Mouse (Mus musculus): ENCODE results near the gene Arsb. TPM values are rescaled to one million over a fixed set of nuclear protein-coding genes. Genes with fewer than 3 reads are reported as not detected.

Gene Arsb
- polyA plus RNA-seq, 1 experiment from 2014 or later: 11.2 TPM

DNA sequence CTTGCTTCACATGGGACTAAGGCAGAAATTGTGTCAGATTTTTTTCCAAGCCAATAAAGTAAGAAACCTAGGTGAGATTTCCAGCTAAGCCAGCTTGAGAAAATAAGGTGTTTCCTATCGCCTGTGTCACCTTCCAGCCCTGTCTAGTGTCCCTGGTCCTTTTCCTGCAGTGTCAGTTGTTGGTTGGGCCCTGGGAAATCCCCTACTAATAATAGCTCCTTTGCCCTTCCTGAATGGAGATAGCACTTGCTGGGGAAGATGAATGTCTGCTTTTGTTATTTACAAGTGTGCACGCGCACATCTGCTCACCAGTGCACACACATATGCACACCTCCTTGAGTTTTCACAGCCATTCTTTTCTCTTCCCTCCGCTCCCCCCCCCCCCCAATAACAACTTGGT lies 217.8 kb downstream of the Arsb start:
- 64% methylated on average over 3 of the region's 4 CpGs for WGBS
- H3K9ac ChIP-seq: no peak overlapping the region
- H3K27me3 ChIP-seq (replicated peaks): no peaks in the 10 kb centered on the region
- no peak overlapping the region for H3K4me3 ChIP-seq (replicated peaks)
- 0 out of 2 replicates have a peak, but pooled peaks cover 3% of the 10 kb centered on the region for H3K4me1 ChIP-seq (replicated peaks)
- no peak overlapping the region for H3K27ac ChIP-seq
- 0 out of 2 replicates have a peak, but pooled peaks have one; percentile 17 for ATAC-seq
- H3K36me3 ChIP-seq: no peaks in the 10 kb centered on the region
- no peaks in the 10 kb centered on the region for H3K9me3 ChIP-seq
- H3K4me2 ChIP-seq (replicated peaks): no peak overlapping the region

DNA sequence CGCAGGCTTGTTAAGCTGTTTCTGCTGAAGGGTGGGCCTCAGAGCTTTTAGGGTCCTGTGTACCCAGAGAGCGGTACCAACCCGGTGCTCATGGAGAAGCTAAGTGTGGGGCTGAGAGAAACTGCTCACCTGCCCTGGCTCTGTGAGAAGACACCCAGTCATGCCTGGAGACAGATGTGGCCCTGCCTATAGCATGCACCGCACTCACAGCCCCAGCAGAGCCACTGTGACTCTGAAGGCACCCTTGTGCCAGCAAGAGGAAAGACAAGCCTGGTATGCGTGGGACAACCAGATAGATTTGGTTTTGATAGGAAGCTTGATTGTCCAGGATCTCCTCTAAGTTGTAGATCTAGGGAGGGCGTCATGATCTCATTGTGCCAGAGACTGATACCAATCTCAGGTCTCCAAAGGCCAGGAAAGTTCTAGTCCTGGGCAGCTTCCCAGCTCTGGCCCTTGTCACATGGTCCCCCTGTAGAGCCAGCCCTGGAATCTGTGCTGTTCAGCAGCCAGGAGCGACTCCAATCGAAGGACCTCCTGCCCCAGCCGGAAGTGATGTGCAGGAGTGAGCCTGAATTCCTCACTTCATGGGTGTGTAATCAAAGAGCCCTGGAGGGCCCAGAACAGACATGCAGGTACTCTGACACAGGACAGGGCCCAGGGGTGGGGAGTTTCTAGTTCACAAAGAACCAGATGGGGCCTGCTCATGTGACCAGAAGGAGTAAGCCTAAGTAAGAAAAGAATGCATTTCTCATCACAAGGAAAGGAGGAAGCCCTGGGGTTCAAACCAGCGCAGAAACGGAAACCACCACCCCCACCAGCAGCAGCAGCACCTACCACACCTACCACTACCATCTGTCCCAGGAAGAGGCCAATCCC lies 218.5 kb downstream of the Arsb start:
- no peak for ATAC-seq
- H3K27ac ChIP-seq: no peak overlapping the region
- no peaks in the 10 kb centered on the region for H3K27me3 ChIP-seq (replicated peaks)
- H3K4me2 ChIP-seq (replicated peaks): no peak overlapping the region
- no peak overlapping the region for H3K9ac ChIP-seq
- no peaks in the 10 kb centered on the region for H3K36me3 ChIP-seq
- no peak overlapping the region for H3K4me3 ChIP-seq (replicated peaks)
- 0 out of 2 replicates have a peak, but pooled peaks cover 3% of the 10 kb centered on the region for H3K4me1 ChIP-seq (replicated peaks)
- H3K9me3 ChIP-seq: no peaks in the 10 kb centered on the region
- 72% methylated on average over 11 of the region's 11 CpGs for WGBS

DNA sequence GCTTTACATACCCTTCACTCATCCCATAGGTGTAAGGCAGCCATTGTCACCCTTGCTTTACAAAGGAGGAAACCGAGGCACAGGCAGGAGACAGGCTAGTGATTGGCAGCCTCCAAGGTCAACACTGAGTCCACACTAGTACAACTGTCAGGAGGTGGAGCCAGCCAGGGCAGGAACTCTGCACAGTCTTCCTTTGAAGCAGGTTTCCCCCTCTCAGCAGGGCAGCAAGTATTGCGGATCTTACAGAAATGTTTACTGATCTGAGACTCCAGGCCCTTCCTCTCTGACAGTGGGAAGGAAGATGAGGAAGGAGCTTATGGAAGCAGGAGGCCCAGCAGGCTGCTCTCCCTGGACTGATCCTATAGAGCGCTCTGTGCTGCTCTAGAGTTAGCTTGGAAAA lies 219.4 kb downstream of the Arsb start:
- Histone ChIP-seq H3K4me1 (replicated peaks) (0 out of 2 replicates have a peak, but pooled peaks cover 3% of the 10 kb centered on the region), H3K9ac (no peak overlapping the region), H3K4me2 (replicated peaks) (no peak overlapping the region), H3K4me3 (replicated peaks) (no peak overlapping the region), H3K36me3 (no peaks in the 10 kb centered on the region), H3K9me3 (no peaks in the 10 kb centered on the region), H3K27me3 (replicated peaks) (no peaks in the 10 kb centered on the region), H3K27ac (no peak overlapping the region)
- 68% methylated on average over 3 of the region's 3 CpGs for WGBS
- ATAC-seq: no peak

DNA sequence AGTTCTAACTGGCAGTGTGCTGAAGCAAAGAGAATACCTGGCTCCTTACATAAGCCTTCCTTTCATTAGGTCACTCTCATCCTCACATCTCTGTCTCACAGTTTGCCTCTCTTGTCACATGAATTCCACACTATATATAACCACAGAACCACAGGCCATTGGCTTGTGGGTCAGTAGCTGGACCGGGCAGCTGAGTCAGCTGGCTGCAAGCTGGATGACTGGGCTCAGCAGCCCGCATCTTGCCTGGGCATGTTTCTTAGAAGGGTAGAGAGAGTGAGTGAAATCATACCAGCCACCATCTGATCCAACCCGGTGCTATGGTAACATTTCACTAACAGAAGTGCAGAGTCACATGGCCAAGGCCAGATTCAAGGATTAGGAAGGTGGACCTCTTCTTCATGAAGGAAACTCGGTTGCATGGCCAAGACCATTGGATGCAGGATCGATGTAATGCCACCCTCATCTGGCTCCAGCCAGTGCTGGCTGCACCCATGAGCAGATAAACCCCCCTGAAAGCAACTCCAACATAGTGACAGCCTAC lies 221.0 kb downstream of the Arsb start:
- no peaks in the 10 kb centered on the region for H3K36me3 ChIP-seq
- H3K4me2 ChIP-seq (replicated peaks): no peak overlapping the region
- H3K9me3 ChIP-seq: no peaks in the 10 kb centered on the region
- H3K4me1 ChIP-seq (replicated peaks): 0 out of 2 replicates have a peak, but pooled peaks cover 3% of the 10 kb centered on the region
- no peak overlapping the region for H3K4me3 ChIP-seq (replicated peaks)
- ATAC-seq: no peak
- H3K27me3 ChIP-seq (replicated peaks): no peaks in the 10 kb centered on the region
- no peak overlapping the region for H3K9ac ChIP-seq
- no peak overlapping the region for H3K27ac ChIP-seq
- 91% methylated on average over 5 of the region's 5 CpGs for WGBS

Other genes with a start within 250 kb of the Arsb start
- gene Bhmt, start 133.7 kb upstream of the Arsb start, polyA plus RNA-seq (2015; fragmentation: Nextera tagmentation; extraction: Ambion mirVana): 1.0 and 1.1 TPM in 2 replicates
- gene Bhmt2, start 97.3 kb upstream of the Arsb start, polyA plus RNA-seq (2015; fragmentation: Nextera tagmentation; extraction: Ambion mirVana): 0.57 and 0.68 TPM in 2 replicates
- 0.38 and 0.39 TPM in 2 replicates for gene Dmgdh, start 97.2 kb upstream of the Arsb start, polyA plus RNA-seq (2015; fragmentation: Nextera tagmentation; extraction: Ambion mirVana)